Mouse (Mus musculus): ENCODE results near the gene Eif2d.

The Eif2d gene

GRCm38 (mm10) chr1:131221822-131222590 lies 69.0 kb downstream of the Eif2d start:
- no peak for DNase-seq

GRCm38 (mm10) chr1:131223345-131223744 lies 70.4 kb downstream of the Eif2d start:
- no peak for DNase-seq

GRCm38 (mm10) chr1:131224848-131225471 lies 72.0 kb downstream of the Eif2d start:
- no peak for DNase-seq

- no peak for DNase-seq
Observed at GRCm38 (mm10) chr1:131228225-131228624, 75.2 kb downstream of the Eif2d start.

GRCm38 (mm10) chr1:131228659-131229058 lies 75.7 kb downstream of the Eif2d start:
- DNase-seq: no peak

- no peak for DNase-seq
Observed at GRCm38 (mm10) chr1:131233527-131233926, 80.5 kb downstream of the Eif2d start.

GRCm38 (mm10) chr1:131236077-131236476 lies 83.1 kb downstream of the Eif2d start:
- no peak for DNase-seq
